Mouse (Mus musculus) myocyte (in vitro differentiated cells): ENCODE data around the gene AL607142.1. TPM values are rescaled to one million over a fixed set of nuclear protein-coding genes. Genes with fewer than 3 reads are reported as not detected.

Source experiments
- H3K27me3 ChIP-seq: one replicate; pipeline ENCODE4 v1.6.1; 2011; ENCODE audit not compliant: control insufficient read depth, insufficient read depth, insufficient read length
- H3K36me3 ChIP-seq: one replicate; pipeline ENCODE4 v1.6.1; 2011; ENCODE audit not compliant: control insufficient read depth, insufficient read depth
- H3K4me2 ChIP-seq: one replicate; pipeline ENCODE4 v1.6.1; 2011; ENCODE audit warnings: low read depth, control low read depth
- H3K4me3 ChIP-seq: one replicate; pipeline ENCODE4 v1.5.1; 2011; ENCODE audit warnings: mild to moderate bottlenecking, control low read depth, moderate library complexity
- H3K79me2 ChIP-seq: one replicate; pipeline ENCODE4 v1.6.1; 2011; ENCODE audit not compliant: control insufficient read depth, insufficient read depth
- H3ac ChIP-seq: one replicate; pipeline ENCODE4 v1.6.1; 2011; ENCODE audit not compliant: control insufficient read depth, insufficient read length
- CEBPB ChIP-seq: IDR thresholded peaks from 2 replicates; pipeline ENCODE4 v1.6.1; 2011; ENCODE audit warnings: mild to moderate bottlenecking, moderate library complexity; ENCODE audit not compliant: poor library complexity, insufficient read depth, severe bottlenecking
- E2F4 ChIP-seq: IDR thresholded peaks from one replicate; pipeline ENCODE4 v1.6.1; 2011; ENCODE audit warnings: mild to moderate bottlenecking, control low read depth, moderate library complexity; ENCODE audit not compliant: insufficient read depth
- MAX ChIP-seq: IDR thresholded peaks from one replicate; pipeline ENCODE4 v1.6.1; 2011; ENCODE audit warnings: low read depth, mild to moderate bottlenecking, control low read depth
- MYOD1 ChIP-seq, 3 experiments: IDR thresholded peaks; one replicate each; pipeline ENCODE4 v1.6.1; 2011; ENCODE audit warnings: control low read depth in 2 of 3, low read depth in 2 of 3, mild to moderate bottlenecking in 2 of 3, moderate library complexity in 1 of 3; ENCODE audit not compliant: insufficient read length in 2 of 3, control insufficient read depth in 1 of 3
- MYOG ChIP-seq, 3 experiments: IDR thresholded peaks; one replicate each; pipeline ENCODE4 v1.6.1; 2011; ENCODE audit warnings: control low read depth in 2 of 3, low read depth in 2 of 3, mild to moderate bottlenecking in 2 of 3; ENCODE audit not compliant: insufficient read length in 2 of 3, control insufficient read depth in 1 of 3, insufficient read depth in 1 of 3
- POLR2A ChIP-seq: IDR thresholded peaks from one replicate; pipeline ENCODE4 v1.6.1; 2011; ENCODE audit warnings: low read depth, mild to moderate bottlenecking, control low read depth, moderate library complexity; ENCODE audit not compliant: insufficient read length
- POLR2AphosphoS2 ChIP-seq: IDR thresholded peaks from one replicate; pipeline ENCODE4 v1.6.1; 2011; ENCODE audit warnings: low read depth, control low read depth; ENCODE audit not compliant: insufficient read length
- REST ChIP-seq: IDR thresholded peaks from one replicate; pipeline ENCODE4 v1.6.1; 2011; ENCODE audit warnings: mild to moderate bottlenecking, control low read depth, moderate library complexity; ENCODE audit not compliant: insufficient read depth, insufficient read length
- SRF ChIP-seq: IDR thresholded peaks from one replicate; pipeline ENCODE4 v1.6.1; 2011; ENCODE audit warnings: low read depth; ENCODE audit not compliant: control insufficient read depth, insufficient read length
- TCF12 ChIP-seq: IDR thresholded peaks from one replicate; pipeline ENCODE4 v1.6.1; 2011; ENCODE audit warnings: mild to moderate bottlenecking, control low read depth; ENCODE audit not compliant: poor library complexity, insufficient read depth, severe bottlenecking
- TCF3 ChIP-seq: IDR thresholded peaks from one replicate; pipeline ENCODE4 v1.6.1; 2011; ENCODE audit warnings: low read depth, control low read depth; ENCODE audit not compliant: insufficient read length
- USF1 ChIP-seq: IDR thresholded peaks from one replicate; pipeline ENCODE4 v1.6.1; 2011; ENCODE audit warnings: low read depth, mild to moderate bottlenecking, control low read depth, moderate library complexity
- polyA plus RNA-seq: library from polyadenylated mRNA; unstranded; fragments of >200 nt; fragmentation: generic; extraction: Trizol; gene quantifications from one replicate; pipeline ENCODE4 v1.2.1, GENCODE M21; 2012; ENCODE audit warnings: missing spikeins

The AL607142.1 gene
- polyA plus RNA-seq, 1 experiment = not detected

- no peak for TF ChIP-seq REST
- TF ChIP-seq MYOG (IDR thresholded peaks at IDR 0.05; ENCODE audit: control insufficient read depth in 1 of 3, insufficient read depth in 1 of 3, insufficient read length in 2 of 3, low read depth in 2 of 3) = no peak
- no peak for TF ChIP-seq TCF3
- TF ChIP-seq MYOD1 (IDR thresholded peaks at IDR 0.05; ENCODE audit: control insufficient read depth in 1 of 3, insufficient read length in 2 of 3, low read depth in 2 of 3) = no peak
- TF ChIP-seq CEBPB = no peak
- no peak for TF ChIP-seq POLR2A
- no peak for TF ChIP-seq POLR2AphosphoS2
- no peak for TF ChIP-seq USF1
- TF ChIP-seq MAX = no peak
- no peak for TF ChIP-seq E2F4
- TF ChIP-seq SRF = no peak
- TF ChIP-seq TCF12 = no peak
- H3K36me3 ChIP-seq = no peaks in the 10 kb centered on the region
- H3K4me2 ChIP-seq = no peak overlapping the region
- no peaks in the 10 kb centered on the region for H3K79me2 ChIP-seq
- no peak overlapping the region for H3K4me3 ChIP-seq
- H3ac ChIP-seq = no peak overlapping the region
- H3K27me3 ChIP-seq = no peaks in the 10 kb centered on the region
These were observed 17.7 kb upstream of the AL607142.1 start for GRCm38 (mm10) chr4:120047060-120047459.

DNA sequence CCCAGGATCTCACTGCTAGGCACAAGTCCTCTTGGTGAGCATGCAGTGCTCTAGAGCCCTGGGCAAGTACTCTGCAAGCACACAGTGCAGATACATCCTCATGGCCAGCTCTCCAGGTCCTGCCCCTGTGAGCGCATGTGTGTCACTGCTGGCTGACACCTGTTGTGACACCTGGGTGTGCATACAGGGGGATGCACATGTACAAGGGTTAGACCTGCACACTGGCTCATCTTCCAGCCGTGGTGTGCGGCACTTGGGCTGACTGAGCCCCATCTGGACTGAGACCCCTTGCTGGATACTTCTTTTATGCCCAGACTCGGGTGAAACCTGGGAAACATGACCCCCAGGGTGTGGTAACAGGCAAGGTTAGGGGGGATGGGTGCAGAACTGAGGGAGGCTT lies 16.5 kb upstream of the AL607142.1 start:
- Histone ChIP-seq H3K36me3 (no peaks in the 10 kb centered on the region), H3K27me3 (no peaks in the 10 kb centered on the region), H3K4me3 (no peak overlapping the region), H3ac (no peak overlapping the region), H3K4me2 (no peak overlapping the region), H3K79me2 (no peaks in the 10 kb centered on the region)
- TF ChIP-seq REST (no peak), MYOG (IDR thresholded peaks at IDR 0.05; ENCODE audit: control insufficient read depth in 1 of 3, insufficient read depth in 1 of 3, insufficient read length in 2 of 3, low read depth in 2 of 3) (no peak), CEBPB (no peak), MYOD1 (IDR thresholded peaks at IDR 0.05; ENCODE audit: control insufficient read depth in 1 of 3, insufficient read length in 2 of 3, low read depth in 2 of 3) (no peak), TCF3 (no peak), TCF12 (no peak), E2F4 (no peak), MAX (no peak)

DNA sequence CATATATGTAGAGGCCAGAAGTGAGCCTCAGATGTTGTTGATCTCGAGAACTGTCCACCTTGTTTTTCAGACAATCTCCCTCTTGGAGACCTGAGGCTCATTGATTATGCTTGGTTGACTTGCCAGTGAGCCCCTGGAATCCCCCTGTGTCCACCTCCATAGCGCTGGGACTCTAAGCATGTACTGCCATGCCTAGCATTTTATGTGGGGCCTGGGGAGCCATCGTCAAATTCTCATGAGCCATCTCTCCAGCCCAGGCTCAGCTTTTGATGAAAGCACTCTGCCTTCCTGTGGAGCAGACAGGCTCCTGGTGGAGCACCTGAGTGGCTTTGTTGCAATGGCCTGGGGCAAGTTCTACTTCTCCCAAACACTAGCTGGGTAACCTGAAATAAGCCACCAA lies 14.9 kb upstream of the AL607142.1 start:
- no peaks in the 10 kb centered on the region for H3K27me3 ChIP-seq
- no peaks in the 10 kb centered on the region for H3K36me3 ChIP-seq
- no peak overlapping the region for H3K4me3 ChIP-seq
- H3K4me2 ChIP-seq = no peak overlapping the region
- no peak overlapping the region for H3ac ChIP-seq
- TF ChIP-seq MYOD1 (IDR thresholded peaks at IDR 0.05; ENCODE audit: control insufficient read depth in 1 of 3, insufficient read length in 2 of 3, low read depth in 2 of 3) = no peak
- H3K79me2 ChIP-seq = no peaks in the 10 kb centered on the region

- Histone ChIP-seq H3K4me3 (no peak overlapping the region), H3ac (no peak overlapping the region), H3K79me2 (no peaks in the 10 kb centered on the region), H3K27me3 (no peaks in the 10 kb centered on the region), H3K4me2 (no peak overlapping the region), H3K36me3 (no peaks in the 10 kb centered on the region)
- TF ChIP-seq REST = no peak
- TF ChIP-seq TCF3 = no peak
These were observed 12.3 kb upstream of the AL607142.1 start for GRCm38 (mm10) chr4:120052481-120052880.

DNA sequence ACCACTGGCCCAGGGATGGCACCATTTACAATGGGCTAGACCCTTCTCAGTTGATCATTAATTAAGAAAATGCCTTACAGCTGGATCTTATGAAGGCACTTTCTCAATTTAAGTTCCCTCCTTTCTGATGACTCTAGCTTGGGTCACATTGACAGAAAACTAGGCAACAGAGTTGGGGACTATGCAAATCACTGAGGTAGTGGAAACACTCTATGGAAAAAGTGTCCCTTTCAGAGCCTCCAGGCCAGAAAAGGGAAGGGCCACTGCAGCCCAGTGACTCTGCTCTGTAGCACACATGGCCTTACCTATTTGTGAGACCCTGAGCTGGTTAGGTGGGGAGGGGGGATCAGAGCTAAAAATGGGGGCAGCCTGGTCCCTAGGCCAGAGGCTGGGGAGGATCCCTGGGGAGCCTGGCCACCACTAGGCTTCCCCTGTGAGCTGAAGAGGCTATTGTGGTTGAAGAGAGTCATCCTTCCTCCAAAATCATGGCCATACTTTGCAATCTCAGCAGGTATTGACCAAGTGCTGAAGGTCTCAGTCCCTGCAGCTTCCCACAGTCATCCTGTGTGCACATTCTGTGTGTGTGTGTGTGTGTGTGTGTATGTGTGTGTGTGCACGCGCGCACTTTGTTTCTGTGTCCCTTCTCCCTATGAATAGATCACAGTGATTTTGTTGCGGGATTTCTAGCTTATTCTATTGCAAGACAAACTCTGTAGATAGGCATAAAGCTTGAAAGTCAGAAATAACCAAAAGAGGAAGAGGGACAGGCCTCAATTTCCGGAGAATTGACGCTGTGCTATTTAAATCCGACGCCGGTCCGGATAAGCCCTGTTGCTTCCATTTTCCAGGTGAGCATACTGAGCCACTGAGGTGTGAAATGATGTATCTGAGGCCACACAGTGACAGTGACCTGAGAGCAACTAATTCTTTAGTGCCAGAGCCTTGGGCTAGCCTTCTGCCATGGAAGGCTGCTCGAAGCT lies 11.5 kb upstream of the AL607142.1 start:
- H3K79me2 ChIP-seq = no peaks in the 10 kb centered on the region
- TF ChIP-seq MAX (no peak), MYOD1 (IDR thresholded peaks at IDR 0.05; ENCODE audit: control insufficient read depth in 1 of 3, insufficient read length in 2 of 3, low read depth in 2 of 3) (no peak), POLR2A (no peak), USF1 (no peak), TCF3 (no peak), POLR2AphosphoS2 (no peak)
- no peaks in the 10 kb centered on the region for H3K36me3 ChIP-seq
- H3K27me3 ChIP-seq = no peaks in the 10 kb centered on the region
- H3K4me2 ChIP-seq = no peak overlapping the region
- no peak overlapping the region for H3K4me3 ChIP-seq
- no peak overlapping the region for H3ac ChIP-seq
